Mouse (Mus musculus): Measurements from ENCODE around the gene Znhit2. TPM values are rescaled to one million over a fixed set of nuclear protein-coding genes. Genes with fewer than 3 reads are reported as not detected.

Gene Znhit2
- polyA plus RNA-seq, 1 experiment from 2014 or later, result 28.6 TPM

DNA sequence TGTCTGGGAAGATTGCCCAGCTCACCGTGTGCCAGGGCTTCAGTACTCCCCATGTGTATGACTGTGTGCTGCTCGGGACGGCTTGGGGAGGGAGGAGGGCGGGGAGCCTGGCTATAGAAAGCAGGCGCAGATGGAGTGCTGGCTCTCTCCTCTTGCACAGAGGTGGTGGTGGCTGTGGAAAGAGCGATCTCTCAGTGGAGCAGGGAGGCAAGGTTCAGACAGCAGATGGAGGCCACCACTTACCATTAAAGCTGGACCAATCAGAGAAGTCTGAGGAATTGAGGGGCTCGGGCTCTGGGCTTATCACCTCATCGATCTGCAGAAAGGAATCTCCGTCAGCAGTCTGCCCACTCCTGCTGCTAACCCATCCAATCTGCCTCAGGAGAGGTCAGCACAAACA lies 21.2 kb downstream of the Znhit2 start, which contains the start of gene Gm28374:
Gene Gm28374, minus strand, starts transcription at position 101 of the 400 bp plus-strand sequence.
- H3K36me3 ChIP-seq (ENCODE audit: control insufficient read depth, insufficient read depth, low read length), result peaks cover 14% of the 10 kb centered on the region; the same call in 1 of the 2 replicates
- ATAC-seq (ENCODE audit: low read depth), result no peak
- no peaks in the 10 kb centered on the region for H3K27me3 ChIP-seq (ENCODE audit: control insufficient read depth, insufficient read depth, low read depth, low read length)
- no peaks in the 10 kb centered on the region for H3K9me3 ChIP-seq (ENCODE audit: control insufficient read depth, low read length)
- H3K27ac ChIP-seq (ENCODE audit: low read length), result no peak within 1 kb of the TSS
- H3K9ac ChIP-seq (ENCODE audit: low read length), result no peak within 1 kb of the TSS
- H3K4me2 ChIP-seq (ENCODE audit: low read depth, low read length), result no peak within 1 kb of the TSS
- no peak within 1 kb of the TSS for H3K4me3 ChIP-seq (ENCODE audit: low read length)
- H3K4me1 ChIP-seq (replicated peaks; ENCODE audit: control insufficient read depth, insufficient read depth, low read length), result peaks cover 13% of the 10 kb centered on the region
- WGBS, result 82% methylated on average over 9 of the region's 9 CpGs

DNA sequence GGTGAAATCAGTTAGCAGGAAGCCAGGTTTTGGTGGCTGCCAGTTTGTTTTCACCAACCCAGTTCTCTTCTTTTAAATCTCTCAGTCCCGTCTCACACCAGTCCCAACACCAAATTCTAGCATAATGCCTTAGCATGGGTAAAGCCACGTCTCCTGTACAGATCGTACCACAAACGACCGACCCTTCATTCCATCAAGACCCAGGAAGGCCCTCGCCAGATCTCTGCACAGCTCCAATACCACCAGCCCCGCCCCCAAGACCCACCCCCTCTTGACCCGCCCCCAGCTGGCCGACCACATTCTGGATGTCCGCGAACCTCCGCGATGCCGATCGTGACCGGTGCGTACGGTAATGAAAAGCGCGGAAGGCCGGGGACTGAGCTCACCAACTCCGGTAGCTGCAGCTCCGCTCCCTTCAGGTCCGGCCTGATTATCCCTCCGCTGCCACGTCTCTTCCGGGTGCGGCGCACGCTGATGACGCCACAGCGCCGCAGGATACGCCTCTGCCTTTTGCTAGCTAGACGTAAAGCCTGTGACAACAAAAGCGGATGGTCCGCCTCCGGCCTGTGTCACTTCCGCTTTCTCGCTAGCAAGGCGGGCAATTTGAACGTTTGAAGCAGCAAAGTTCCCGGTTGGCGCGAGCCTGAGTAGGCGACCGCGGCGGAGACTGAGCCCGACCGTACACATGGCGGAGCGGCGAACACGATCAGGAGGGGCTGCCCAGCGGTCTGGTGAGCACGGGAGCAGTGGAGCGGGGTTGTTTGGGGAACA lies 23.7 kb downstream of the Znhit2 start, which contains the start of the genes Zfpl1 and Cdca5:
Gene Zfpl1, minus strand, starts transcription at position 479 of the 771 bp plus-strand sequence.
Gene Cdca5, plus strand, starts transcription at position 506 of the 771 bp plus-strand sequence.
- H3K27me3 ChIP-seq (ENCODE audit: control insufficient read depth, insufficient read depth, low read depth, low read length), result no peaks in the 10 kb centered on the region
- peak within 1 kb of the TSS; percentile 76 for H3K4me3 ChIP-seq (ENCODE audit: low read length)
- peak within 1 kb of the TSS; percentile 80 for H3K4me2 ChIP-seq (ENCODE audit: low read depth, low read length)
- H3K27ac ChIP-seq (ENCODE audit: low read length), result peak within 1 kb of the TSS; percentile 62
- peak within 1 kb of the TSS; percentile 79 for H3K9ac ChIP-seq (ENCODE audit: low read length)
- peak; percentile 94 for ATAC-seq (ENCODE audit: low read depth)
- WGBS, result under 1% methylated on average over 58 of the region's 58 CpGs
- no peaks in the 10 kb centered on the region for H3K9me3 ChIP-seq (ENCODE audit: control insufficient read depth, low read length)
- peaks cover 13% of the 10 kb centered on the region for H3K4me1 ChIP-seq (replicated peaks; ENCODE audit: control insufficient read depth, insufficient read depth, low read length)
- H3K36me3 ChIP-seq (ENCODE audit: control insufficient read depth, insufficient read depth, low read length), result peaks cover 14% of the 10 kb centered on the region; the same call in 1 of the 2 replicates

DNA sequence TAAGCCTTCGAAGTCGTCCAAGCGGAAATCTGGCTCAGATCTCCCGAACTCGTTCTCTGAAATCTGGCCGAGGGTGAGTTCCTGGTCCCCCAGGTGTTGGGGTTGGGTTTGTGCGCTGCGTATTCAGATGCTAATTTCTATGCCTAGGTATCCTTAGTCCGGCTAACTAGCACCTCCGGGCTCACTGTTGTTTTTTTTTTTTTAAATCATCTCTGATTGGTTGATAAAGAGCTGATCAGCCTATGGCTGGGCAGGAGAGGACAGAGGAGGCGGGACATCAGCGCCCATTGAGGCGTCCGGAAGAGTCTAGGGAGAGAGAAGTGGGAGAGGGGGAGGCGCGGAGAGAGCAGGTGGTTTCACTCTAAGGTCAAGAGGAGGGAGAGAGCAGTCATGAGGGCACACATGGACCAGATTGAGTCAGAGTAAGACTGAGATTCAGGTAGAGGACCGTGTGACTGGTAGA lies 24.5 kb downstream of the Znhit2 start:
- H3K4me2 ChIP-seq (ENCODE audit: low read depth, low read length), result peak overlapping the region; percentile 80
- peaks cover 15% of the 10 kb centered on the region for H3K36me3 ChIP-seq (ENCODE audit: control insufficient read depth, insufficient read depth, low read length)
- WGBS, result under 1% methylated on average over 17 of the region's 17 CpGs
- peak; percentile 72 for ATAC-seq (ENCODE audit: low read depth)
- H3K27ac ChIP-seq (ENCODE audit: low read length), result peak overlapping the region; percentile 62
- no peaks in the 10 kb centered on the region for H3K27me3 ChIP-seq (ENCODE audit: control insufficient read depth, insufficient read depth, low read depth, low read length)
- peak overlapping the region; percentile 76 for H3K4me3 ChIP-seq (ENCODE audit: low read length)
- peak overlapping the region; percentile 79 for H3K9ac ChIP-seq (ENCODE audit: low read length)
- H3K9me3 ChIP-seq (ENCODE audit: control insufficient read depth, low read length), result no peaks in the 10 kb centered on the region
- peaks cover 13% of the 10 kb centered on the region for H3K4me1 ChIP-seq (replicated peaks; ENCODE audit: control insufficient read depth, insufficient read depth, low read length)

DNA sequence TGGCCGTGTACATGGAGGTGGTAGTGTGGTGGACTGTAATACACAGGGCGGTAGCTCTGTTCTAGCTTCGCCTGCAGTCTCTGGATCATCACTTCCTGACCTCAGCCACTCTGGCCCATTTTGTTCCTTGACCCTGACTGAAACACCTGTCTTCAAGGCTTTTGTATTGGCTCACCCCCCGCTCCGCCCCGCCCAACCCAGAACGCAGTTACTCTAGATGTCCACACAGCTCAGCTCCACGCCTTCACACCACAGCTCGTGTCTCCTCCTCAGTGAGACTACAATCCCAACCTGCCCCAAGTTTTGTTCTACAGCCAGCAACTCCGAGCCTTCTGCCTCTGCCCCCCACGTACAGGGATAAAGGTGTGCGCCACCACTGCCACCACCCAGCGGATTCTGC lies 27.8 kb downstream of the Znhit2 start:
- H3K4me2 ChIP-seq (ENCODE audit: low read depth, low read length), result no peak overlapping the region
- H3K9me3 ChIP-seq (ENCODE audit: control insufficient read depth, low read length), result no peaks in the 10 kb centered on the region
- ATAC-seq (ENCODE audit: low read depth), result no peak
- H3K27ac ChIP-seq (ENCODE audit: low read length), result no peak overlapping the region
- no peak overlapping the region for H3K9ac ChIP-seq (ENCODE audit: low read length)
- H3K27me3 ChIP-seq (ENCODE audit: control insufficient read depth, insufficient read depth, low read depth, low read length), result no peaks in the 10 kb centered on the region
- peaks cover 17% of the 10 kb centered on the region for H3K36me3 ChIP-seq (ENCODE audit: control insufficient read depth, insufficient read depth, low read length)
- H3K4me1 ChIP-seq (replicated peaks; ENCODE audit: control insufficient read depth, insufficient read depth, low read length), result peaks cover 11% of the 10 kb centered on the region
- WGBS, result 96% methylated on average over 13 of the region's 13 CpGs
- H3K4me3 ChIP-seq (ENCODE audit: low read length), result no peak overlapping the region

DNA sequence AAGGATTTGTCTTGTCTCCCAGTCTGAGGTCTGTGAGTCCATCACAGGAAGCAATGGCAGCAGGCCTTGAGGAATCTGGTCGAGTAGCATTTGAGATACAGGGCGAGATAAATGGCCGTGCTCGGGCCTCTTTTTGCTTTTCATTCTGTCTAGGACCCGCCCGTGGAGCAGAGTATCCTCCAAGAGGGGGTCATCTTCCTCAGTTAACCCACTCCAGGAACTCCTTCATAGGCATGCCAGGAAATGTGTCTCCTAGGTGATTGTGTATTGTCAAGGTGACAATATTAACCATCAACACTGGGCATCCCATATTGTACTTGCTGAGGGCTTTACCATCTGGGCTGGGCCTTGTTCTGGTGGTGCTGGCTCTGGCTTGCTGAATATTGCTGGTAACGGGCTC lies 33.1 kb downstream of the Znhit2 start, which contains the start of gene AC131692.1:
Gene AC131692.1, plus strand, starts transcription at position 301 of the 400 bp plus-strand sequence.
- no peak within 1 kb of the TSS for H3K4me3 ChIP-seq (ENCODE audit: low read length)
- ATAC-seq (ENCODE audit: low read depth), result no peak
- H3K9me3 ChIP-seq (ENCODE audit: control insufficient read depth, low read length), result no peaks in the 10 kb centered on the region
- H3K27ac ChIP-seq (ENCODE audit: low read length), result no peak within 1 kb of the TSS
- H3K36me3 ChIP-seq (ENCODE audit: control insufficient read depth, insufficient read depth, low read length), result peaks cover 13% of the 10 kb centered on the region
- H3K9ac ChIP-seq (ENCODE audit: low read length), result no peak within 1 kb of the TSS
- 86% methylated on average over 7 of the region's 7 CpGs for WGBS
- no peaks in the 10 kb centered on the region for H3K4me1 ChIP-seq (replicated peaks; ENCODE audit: control insufficient read depth, insufficient read depth, low read length)
- no peaks in the 10 kb centered on the region for H3K27me3 ChIP-seq (ENCODE audit: control insufficient read depth, insufficient read depth, low read depth, low read length)
- H3K4me2 ChIP-seq (ENCODE audit: low read depth, low read length), result no peak within 1 kb of the TSS

DNA sequence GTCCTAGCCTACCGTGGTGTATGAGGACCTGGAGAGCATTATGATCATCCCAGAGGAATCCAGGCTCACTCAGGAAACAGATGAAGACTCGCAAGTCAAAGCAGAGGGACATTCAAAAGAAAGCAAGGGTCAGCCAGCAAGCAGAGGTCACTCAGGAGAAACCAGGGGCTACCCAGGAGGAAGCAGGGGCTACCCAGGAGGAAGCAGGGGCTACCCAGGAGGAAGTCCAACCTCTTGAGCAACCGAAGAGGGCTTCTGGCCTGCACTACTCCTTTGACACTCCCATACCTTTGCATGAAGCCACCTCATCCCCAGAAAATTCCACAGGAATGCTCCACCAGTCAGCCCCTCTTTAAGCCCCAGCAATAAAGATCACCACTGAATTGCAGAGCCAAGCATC lies 36.9 kb downstream of the Znhit2 start:
- no peaks in the 10 kb centered on the region for H3K36me3 ChIP-seq (ENCODE audit: control insufficient read depth, insufficient read depth, low read length)
- no peaks in the 10 kb centered on the region for H3K27me3 ChIP-seq (ENCODE audit: control insufficient read depth, insufficient read depth, low read depth, low read length)
- no peak overlapping the region for H3K4me2 ChIP-seq (ENCODE audit: low read depth, low read length)
- H3K9ac ChIP-seq (ENCODE audit: low read length), result no peak overlapping the region
- no peak for ATAC-seq (ENCODE audit: low read depth)
- H3K4me3 ChIP-seq (ENCODE audit: low read length), result no peak overlapping the region
- 75% methylated on average over 3 of the region's 3 CpGs for WGBS
- no peaks in the 10 kb centered on the region for H3K9me3 ChIP-seq (ENCODE audit: control insufficient read depth, low read length)
- no peak overlapping the region for H3K27ac ChIP-seq (ENCODE audit: low read length)
- H3K4me1 ChIP-seq (replicated peaks; ENCODE audit: control insufficient read depth, insufficient read depth, low read length), result no peaks in the 10 kb centered on the region

DNA sequence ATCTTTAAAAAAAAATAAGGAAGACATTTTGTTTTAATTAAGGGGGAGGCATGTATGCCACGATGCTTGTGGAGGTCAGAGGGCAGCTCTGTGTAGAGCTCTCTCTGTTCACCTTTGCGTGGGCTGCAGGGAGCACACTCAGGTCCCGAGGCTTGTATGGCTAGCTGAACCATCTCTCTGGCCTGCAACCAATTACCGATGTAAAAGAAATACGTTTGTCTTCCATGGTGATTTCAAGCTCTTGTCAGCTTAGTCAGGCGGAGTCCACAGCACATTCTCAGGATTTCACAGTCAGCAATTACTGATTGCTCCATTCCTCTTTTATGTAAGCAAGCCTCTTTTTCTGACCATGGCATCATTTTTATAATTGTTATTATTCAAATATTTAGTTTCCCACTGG lies 40.2 kb downstream of the Znhit2 start:
- H3K27me3 ChIP-seq (ENCODE audit: control insufficient read depth, insufficient read depth, low read depth, low read length), result no peaks in the 10 kb centered on the region
- 54% methylated on average over 6 of the region's 6 CpGs for WGBS
- no peak overlapping the region for H3K4me2 ChIP-seq (ENCODE audit: low read depth, low read length)
- no peak overlapping the region for H3K4me3 ChIP-seq (ENCODE audit: low read length)
- no peak for ATAC-seq (ENCODE audit: low read depth)
- no peak overlapping the region for H3K9ac ChIP-seq (ENCODE audit: low read length)
- H3K4me1 ChIP-seq (replicated peaks; ENCODE audit: control insufficient read depth, insufficient read depth, low read length), result no peaks in the 10 kb centered on the region
- H3K9me3 ChIP-seq (ENCODE audit: control insufficient read depth, low read length), result no peaks in the 10 kb centered on the region
- H3K27ac ChIP-seq (ENCODE audit: low read length), result no peak overlapping the region
- H3K36me3 ChIP-seq (ENCODE audit: control insufficient read depth, insufficient read depth, low read length), result no peaks in the 10 kb centered on the region

DNA sequence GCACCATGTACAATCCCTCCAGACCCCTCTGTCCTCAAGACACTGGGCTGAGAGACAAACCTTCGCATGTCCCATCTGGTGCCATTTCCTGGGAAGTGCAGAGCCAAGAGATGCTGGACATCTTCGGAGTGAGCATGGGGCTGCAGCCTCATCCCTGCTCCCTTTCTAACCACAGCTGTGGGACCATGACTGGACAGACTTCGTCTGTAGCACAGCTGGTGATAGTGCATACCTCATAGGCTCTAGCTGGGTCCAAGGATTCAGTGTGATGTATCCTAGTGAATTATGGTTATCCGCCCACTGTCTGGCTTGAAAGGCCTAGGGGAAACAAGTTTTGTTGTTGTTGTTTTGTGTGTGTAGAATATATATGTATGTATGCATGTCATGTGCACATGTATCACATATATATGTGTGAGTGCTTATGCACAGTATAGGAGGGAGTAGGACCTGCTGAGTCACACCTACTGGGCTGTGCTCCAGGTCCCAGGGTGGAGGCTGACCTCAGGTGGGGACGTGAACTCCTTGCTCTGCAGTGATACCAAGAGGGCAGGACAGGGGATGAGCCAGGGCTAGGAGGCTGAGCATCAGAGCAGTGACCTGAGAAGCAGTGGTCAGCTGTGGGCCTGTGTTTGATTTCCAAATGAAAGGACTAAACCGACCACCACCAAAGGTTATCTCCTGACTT lies 41.3 kb downstream of the Znhit2 start:
- no peak for ATAC-seq (ENCODE audit: low read depth)
- Histone ChIP-seq H3K4me3 (ENCODE audit: low read length) (no peak overlapping the region), H3K9ac (ENCODE audit: low read length) (no peak overlapping the region), H3K9me3 (ENCODE audit: control insufficient read depth, low read length) (no peaks in the 10 kb centered on the region), H3K4me1 (replicated peaks; ENCODE audit: control insufficient read depth, insufficient read depth, low read length) (no peaks in the 10 kb centered on the region), H3K36me3 (ENCODE audit: control insufficient read depth, insufficient read depth, low read length) (no peaks in the 10 kb centered on the region), H3K4me2 (ENCODE audit: low read depth, low read length) (no peak overlapping the region), H3K27ac (ENCODE audit: low read length) (no peak overlapping the region), H3K27me3 (ENCODE audit: control insufficient read depth, insufficient read depth, low read depth, low read length) (no peaks in the 10 kb centered on the region)
- 68% methylated on average over 6 of the region's 6 CpGs for WGBS

DNA sequence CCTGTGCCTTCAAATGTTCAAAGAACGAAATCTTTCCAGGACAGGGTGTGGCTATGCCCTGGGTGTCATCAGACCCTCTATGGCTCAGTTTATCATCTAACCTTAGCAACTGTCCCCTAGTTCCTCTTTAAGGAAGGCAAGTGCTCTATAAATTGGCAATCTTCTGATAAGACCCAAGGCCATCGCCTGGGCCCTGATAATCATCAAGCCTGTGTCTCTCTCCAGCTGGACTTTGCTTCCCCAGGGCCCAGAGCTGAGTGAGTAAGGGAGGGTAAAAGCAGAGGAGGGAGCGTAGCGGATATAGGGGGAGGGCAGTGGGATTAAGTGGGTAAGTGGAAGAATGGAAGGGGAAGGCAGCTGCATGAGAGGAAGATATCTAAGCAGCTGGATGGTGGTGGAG lies 43.5 kb downstream of the Znhit2 start:
- Histone ChIP-seq H3K27me3 (ENCODE audit: control insufficient read depth, insufficient read depth, low read depth, low read length) (no peaks in the 10 kb centered on the region), H3K36me3 (ENCODE audit: control insufficient read depth, insufficient read depth, low read length) (no peaks in the 10 kb centered on the region), H3K4me3 (ENCODE audit: low read length) (no peak overlapping the region), H3K4me1 (replicated peaks; ENCODE audit: control insufficient read depth, insufficient read depth, low read length) (no peaks in the 10 kb centered on the region), H3K9ac (ENCODE audit: low read length) (no peak overlapping the region), H3K4me2 (ENCODE audit: low read depth, low read length) (no peak overlapping the region), H3K9me3 (ENCODE audit: control insufficient read depth, low read length) (no peaks in the 10 kb centered on the region), H3K27ac (ENCODE audit: low read length) (no peak overlapping the region)
- no peak for ATAC-seq (ENCODE audit: low read depth)
- 74% methylated on average over 4 of the region's 4 CpGs for WGBS

Data from lung, embryonic 16.5 days (tissue).